In the genomic region with DNA sequence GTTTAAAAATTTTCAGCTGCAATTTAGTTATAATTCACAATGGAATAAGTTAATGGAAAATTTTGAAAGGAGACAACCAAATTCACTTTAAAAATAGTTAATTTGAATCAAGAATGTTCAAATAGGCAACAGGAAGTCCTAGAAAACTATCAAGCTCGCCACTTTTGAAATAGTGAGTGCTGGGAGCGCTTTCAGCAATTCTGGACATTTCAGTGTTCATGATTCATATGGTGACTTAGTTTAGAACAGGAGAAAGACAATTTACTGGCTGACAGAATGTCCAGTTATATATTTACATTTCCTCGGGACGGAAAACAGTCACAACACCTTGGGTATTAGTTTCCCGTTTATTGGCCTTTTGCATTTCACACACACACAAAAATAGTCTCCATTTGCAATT, we compare ENCODE assay signal across 19 mouse cellular contexts.
DNase-seq lines count a peak whose midpoint lies in the region; ATAC-seq and TF ChIP-seq lines count a peak whose summit lies in the region.
"Had no signal": no experiment of that assay in that cellular context is flagged by ENCODE, and none has a peak within 500 bp of the region (broad histone marks: within the 10 kb centered on the region; RNA-seq: fewer than 3 reads in every experiment).

No protein-coding gene starts in this region.

- H3K4me3 ChIP-seq in lung, embryonic 14.5 days (ENCODE audit: low read depth, low read length), result no peak overlapping the region
- H3K4me3 ChIP-seq in intestine, postnatal 0 days (ENCODE audit: low read depth, low read length), result no peak overlapping the region

- no peak overlapping the region for H3K4me2 ChIP-seq in lung, embryonic 14.5 days
- H3K4me2 ChIP-seq in intestine, postnatal 0 days (replicated peaks; ENCODE audit: low read depth), result no peak overlapping the region

- H3K9me3 ChIP-seq in lung, embryonic 14.5 days (ENCODE audit: low read depth, low read length), result no peaks in the 10 kb centered on the region
- no peaks in the 10 kb centered on the region for H3K9me3 ChIP-seq in intestine, postnatal 0 days (ENCODE audit: control insufficient read depth)

- H3K27me3 ChIP-seq in lung, embryonic 14.5 days (ENCODE audit: insufficient read depth, low read length), result no peaks in the 10 kb centered on the region
- H3K27me3 ChIP-seq in intestine, postnatal 0 days (replicated peaks; ENCODE audit: control insufficient read depth, insufficient read depth, low read length), result no peaks in the 10 kb centered on the region
- H3K27me3 ChIP-seq: CH12.LX, Patski had no signal

- H3K4me1 ChIP-seq in lung, embryonic 14.5 days (ENCODE audit: insufficient read depth), result no peaks in the 10 kb centered on the region
- no peaks in the 10 kb centered on the region for H3K4me1 ChIP-seq in intestine, postnatal 0 days (replicated peaks; ENCODE audit: control insufficient read depth, insufficient read depth, low read length)

- WGBS in lung, embryonic 14.5 days, result 41% methylated on average over 5 of the region's 5 CpGs
- 72% methylated on average over 5 of the region's 5 CpGs for WGBS in intestine, postnatal 0 days

- no peak overlapping the region for H3K9ac ChIP-seq in lung, embryonic 14.5 days
- no peak overlapping the region for H3K9ac ChIP-seq in intestine, postnatal 0 days (ENCODE audit: low read depth, low read length)

- TF ChIP-seq CTCF in lung, embryonic 14.5 days (IDR thresholded peaks at IDR 0.05; ENCODE audit: low read depth), result no peak
- TF ChIP-seq CTCF in intestine, postnatal 0 days (IDR thresholded peaks at IDR 0.05; ENCODE audit: low read depth), result no peak

- no peaks in the 10 kb centered on the region for H3K36me3 ChIP-seq in lung, embryonic 14.5 days (ENCODE audit: insufficient read depth)
- no peaks in the 10 kb centered on the region for H3K36me3 ChIP-seq in intestine, postnatal 0 days (ENCODE audit: control insufficient read depth, insufficient read depth)
- H3K36me3 ChIP-seq: G1E had no signal

- no peak for ATAC-seq in lung, embryonic 14.5 days (ENCODE audit: insufficient read depth)
- no peak for ATAC-seq in intestine, postnatal 0 days
- ATAC-seq: activated CD4-positive, CD25-positive, alpha-beta regulatory T cell, adult 4 months; CD4-positive, CD25-positive, alpha-beta regulatory T cell, adult 4 months; Patski had no signal

- DNase-seq in lung, embryonic 14.5 days, result peak; percentile 60
- DNase-seq in lung, postnatal 14 days, result no peak
- peak; percentile 66 for DNase-seq in forelimb bud, embryonic 11.5 days (ENCODE audit: low read depth, low spot score)
- DNase-seq: adrenal gland, adult 2 months; adrenal gland, adult 8-10 months; adrenal gland, postnatal 10 days; adrenal gland, postnatal 14 days; adrenal gland, postnatal 25 days; adrenal gland, postnatal 36 days; B cell, adult 2 months; cerebellum, adult 11 months; cerebellum, adult 11-12 months; cerebellum, adult 18-20 months had no signal

- H3K27ac ChIP-seq in lung, embryonic 14.5 days (ENCODE audit: low read depth), result no peak overlapping the region
- H3K27ac ChIP-seq in intestine, postnatal 0 days (ENCODE audit: low read depth, low read length), result no peak overlapping the region
